Mouse (Mus musculus) liver (tissue): ENCODE results near the gene Tmco4.

ENCODE experiments used
- DNase-seq: peaks from one replicate; pipeline ENCODE4 v3.0.0-alpha.2; 2020; ENCODE audit warnings: mixed read lengths

Gene Tmco4

DNA sequence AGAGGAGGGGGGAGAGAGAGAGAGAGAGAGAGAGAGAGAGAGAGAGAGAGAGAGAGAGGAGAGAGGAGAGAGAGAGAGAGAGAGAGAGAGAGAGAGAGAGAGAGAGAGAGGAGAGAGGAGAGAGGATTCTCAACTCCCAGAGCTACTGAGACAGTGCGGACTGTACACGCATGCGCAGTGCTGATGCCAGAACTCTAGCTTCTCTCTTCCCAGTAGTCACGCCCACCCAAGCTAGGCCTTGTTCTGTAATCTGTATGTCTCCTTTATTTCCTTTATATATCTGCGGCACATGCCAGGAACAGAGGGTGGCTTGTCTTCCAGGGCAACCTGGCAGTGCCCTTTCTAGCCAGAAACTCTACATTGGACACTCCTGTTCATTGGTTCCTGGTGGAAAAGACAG lies 92.1 kb downstream of the Tmco4 start:
- no peak for DNase-seq

- DNase-seq: no peak
Measured at GRCm38 (mm10) chr4:139068287-139068686, 95.6 kb downstream of the Tmco4 start.

DNA sequence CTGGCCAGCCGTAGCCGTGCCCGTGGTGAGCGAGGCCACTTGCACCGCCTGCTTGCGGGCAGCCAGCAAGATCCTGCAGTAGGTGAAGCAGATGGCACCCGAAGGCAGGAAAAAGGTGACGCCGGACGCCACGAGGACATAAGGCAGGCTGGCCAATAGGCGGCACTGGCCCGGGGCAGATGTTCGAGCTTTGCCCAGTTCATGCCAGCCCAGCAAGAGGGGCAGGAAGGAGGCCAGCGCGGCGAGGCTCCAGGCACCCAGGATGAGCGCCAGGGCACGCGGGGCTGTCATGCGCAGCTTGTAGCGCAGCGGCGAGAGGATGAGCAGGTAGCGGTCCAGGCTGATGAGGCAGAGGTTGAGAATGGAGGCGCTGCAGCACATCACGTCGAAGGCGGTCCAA lies 101.4 kb downstream of the Tmco4 start:
- DNase-seq: no peak

- DNase-seq: no peak
Measured at GRCm38 (mm10) chr4:139075041-139075711, 102.5 kb downstream of the Tmco4 start, which contains the start of gene Htr6. Gene Htr6, minus strand, starts transcription at chr4:139075570.

- DNase-seq: no peak
Measured at GRCm38 (mm10) chr4:139075915-139076314, 103.2 kb downstream of the Tmco4 start.

GRCm38 (mm10) chr4:139078313-139078712 lies 105.6 kb downstream of the Tmco4 start:
- DNase-seq: no peak

DNA sequence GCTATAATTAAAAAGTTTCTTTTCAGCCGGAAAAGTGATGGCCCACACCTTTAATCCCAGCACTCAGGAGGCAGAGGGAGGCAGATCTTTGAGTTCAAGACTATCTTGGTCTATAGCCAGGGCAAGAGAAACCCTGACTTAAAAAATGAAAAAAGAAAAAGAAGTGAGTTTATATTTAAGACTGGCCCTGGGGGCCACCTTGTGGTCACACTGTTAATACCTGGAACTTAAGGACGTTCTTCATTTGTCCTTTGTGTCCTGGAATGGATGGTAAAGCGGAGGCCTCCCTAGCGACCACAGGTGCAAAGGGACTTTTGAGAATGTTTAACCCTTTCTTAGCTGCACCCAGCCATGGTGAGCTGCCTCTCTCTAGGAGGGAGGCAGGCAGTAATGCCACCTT lies 106.0 kb downstream of the Tmco4 start:
- no peak for DNase-seq

GRCm38 (mm10) chr4:139079439-139079838 lies 106.8 kb downstream of the Tmco4 start:
- no peak for DNase-seq

DNA sequence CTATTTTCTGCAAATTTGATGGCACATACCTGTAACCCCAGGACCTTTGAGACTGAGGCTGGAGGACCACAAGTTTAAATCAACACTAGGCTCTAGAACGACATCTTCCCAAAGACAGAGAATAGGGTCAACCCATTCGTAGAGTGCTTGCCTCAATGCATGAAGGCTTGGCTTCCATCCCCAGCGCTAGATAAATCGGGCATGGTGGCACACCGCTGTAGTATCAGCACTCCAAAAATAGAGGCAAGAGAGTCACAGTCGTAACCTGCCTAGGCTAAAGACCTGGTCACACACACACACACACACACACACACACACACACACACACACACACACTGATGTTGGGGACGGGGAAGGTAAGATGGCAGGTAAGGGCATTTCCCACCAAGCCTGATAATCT lies 107.6 kb downstream of the Tmco4 start:
- DNase-seq: no peak

- DNase-seq: no peak
Measured at GRCm38 (mm10) chr4:139081270-139081931, 108.7 kb downstream of the Tmco4 start.

DNA sequence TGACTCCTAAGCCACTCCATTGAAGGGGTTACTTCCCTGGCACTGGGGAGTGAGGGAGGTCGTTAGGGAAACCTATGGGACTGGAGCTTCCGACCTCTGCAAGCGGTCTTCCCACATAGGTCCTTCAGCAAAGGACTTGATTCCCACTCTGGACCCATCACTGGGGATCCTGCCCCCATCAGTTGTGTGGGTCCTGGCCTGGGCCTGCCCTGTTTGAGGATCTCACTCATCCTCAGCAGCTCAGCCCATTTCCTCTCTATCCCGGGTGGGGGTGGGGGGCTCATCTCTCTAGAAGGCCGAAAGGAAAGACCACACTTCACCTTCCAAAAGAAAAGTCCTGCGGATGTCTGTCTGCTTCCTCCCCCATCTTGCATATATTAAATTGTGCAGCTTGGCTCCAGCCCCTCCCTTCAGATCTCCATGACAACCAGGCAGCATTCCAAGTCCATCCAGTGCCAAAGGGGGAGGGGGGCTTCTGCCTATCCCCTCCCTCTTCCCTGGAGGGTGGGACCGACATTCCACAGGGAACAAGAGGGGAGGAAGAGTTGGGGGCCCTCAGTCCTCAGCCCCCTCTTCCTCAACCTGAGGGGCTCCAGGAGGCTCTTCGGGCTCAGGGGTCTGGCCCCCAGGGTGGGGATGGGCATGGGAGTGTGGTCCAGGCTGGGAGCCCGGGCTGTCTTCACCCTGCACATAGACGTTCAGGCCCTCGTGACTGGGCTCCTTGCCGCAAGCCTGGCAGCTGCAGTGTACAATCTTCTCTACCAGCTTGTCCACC lies 110.3 kb downstream of the Tmco4 start:
- DNase-seq: peak; percentile 45

DNA sequence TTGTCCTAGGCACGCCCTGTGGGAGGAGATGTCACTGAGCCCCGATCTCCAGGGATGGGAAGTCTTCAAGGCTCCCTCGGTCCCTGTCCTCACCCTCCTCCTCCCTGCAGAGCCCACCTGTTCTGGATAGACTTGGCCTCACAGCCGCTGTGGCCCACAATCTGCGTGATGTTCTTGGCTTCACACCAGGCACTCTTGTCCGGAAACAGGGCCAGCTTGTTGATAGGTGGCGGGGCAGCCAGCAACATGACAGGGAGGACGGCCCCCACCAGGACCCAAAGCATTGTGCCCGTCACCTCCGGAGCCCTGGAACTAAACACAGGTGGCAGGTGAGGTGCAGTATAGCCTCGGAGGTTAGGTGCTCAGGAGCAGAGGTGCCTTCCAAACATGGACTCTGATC lies 112.6 kb downstream of the Tmco4 start:
- no peak for DNase-seq

DNA sequence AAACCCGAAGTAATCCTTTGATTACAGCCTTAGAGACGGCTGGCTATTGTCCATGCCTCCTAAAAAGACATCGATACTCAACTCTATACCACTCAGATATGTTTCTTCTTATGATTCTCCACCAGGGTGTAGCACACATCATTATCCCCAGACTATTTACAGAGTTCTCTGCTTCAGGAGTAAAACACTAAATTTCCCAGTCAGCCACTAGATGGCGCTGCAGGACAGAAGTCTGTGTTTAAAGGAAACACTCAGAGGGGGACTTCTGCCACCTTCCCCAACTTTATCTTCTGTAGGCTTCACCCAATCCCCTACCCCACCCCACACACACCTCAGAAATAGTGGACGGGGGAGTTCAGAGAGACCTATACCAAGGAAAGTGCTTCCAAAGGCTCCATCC lies 113.3 kb downstream of the Tmco4 start:
- DNase-seq: peak; percentile 79

- DNase-seq: no peak
Measured at GRCm38 (mm10) chr4:139086984-139087383, 114.3 kb downstream of the Tmco4 start.

DNA sequence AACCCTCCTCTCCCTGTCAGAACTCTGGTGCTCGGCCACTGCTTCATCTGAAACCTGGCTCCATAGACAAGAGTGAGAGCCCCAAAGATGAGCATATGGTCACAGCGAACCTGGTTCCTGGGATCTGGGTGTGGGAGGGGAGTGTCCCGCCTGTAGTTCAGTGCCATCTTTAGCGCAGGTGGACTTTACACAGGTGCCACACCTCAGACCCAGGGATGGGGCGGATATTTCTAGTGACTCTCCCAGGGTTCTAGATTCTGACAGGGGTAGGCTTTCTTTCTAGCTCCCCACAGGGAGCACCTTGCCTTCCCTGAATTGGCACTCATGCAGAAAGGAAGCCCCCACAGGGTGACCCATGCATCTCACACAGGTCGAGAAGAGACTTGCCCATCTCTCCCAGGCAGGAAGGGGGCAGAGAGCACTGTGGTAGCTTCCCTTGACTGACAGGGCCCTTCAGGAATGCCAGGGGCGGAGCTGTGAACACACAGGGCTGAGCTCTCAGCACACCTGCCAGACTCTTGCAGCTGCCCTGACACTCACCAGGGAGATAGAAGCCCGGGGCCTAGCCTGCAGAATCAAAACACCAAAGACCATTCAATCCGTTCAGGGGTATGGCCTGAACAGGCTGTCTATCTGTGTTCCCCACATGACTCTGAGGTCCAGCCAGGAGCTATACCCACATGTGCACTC lies 116.4 kb downstream of the Tmco4 start:
- no peak for DNase-seq

GRCm38 (mm10) chr4:139090303-139090940 lies 117.7 kb downstream of the Tmco4 start:
- DNase-seq: no peak

- DNase-seq: no peak
Measured at GRCm38 (mm10) chr4:139091066-139091465, 118.4 kb downstream of the Tmco4 start.

DNA sequence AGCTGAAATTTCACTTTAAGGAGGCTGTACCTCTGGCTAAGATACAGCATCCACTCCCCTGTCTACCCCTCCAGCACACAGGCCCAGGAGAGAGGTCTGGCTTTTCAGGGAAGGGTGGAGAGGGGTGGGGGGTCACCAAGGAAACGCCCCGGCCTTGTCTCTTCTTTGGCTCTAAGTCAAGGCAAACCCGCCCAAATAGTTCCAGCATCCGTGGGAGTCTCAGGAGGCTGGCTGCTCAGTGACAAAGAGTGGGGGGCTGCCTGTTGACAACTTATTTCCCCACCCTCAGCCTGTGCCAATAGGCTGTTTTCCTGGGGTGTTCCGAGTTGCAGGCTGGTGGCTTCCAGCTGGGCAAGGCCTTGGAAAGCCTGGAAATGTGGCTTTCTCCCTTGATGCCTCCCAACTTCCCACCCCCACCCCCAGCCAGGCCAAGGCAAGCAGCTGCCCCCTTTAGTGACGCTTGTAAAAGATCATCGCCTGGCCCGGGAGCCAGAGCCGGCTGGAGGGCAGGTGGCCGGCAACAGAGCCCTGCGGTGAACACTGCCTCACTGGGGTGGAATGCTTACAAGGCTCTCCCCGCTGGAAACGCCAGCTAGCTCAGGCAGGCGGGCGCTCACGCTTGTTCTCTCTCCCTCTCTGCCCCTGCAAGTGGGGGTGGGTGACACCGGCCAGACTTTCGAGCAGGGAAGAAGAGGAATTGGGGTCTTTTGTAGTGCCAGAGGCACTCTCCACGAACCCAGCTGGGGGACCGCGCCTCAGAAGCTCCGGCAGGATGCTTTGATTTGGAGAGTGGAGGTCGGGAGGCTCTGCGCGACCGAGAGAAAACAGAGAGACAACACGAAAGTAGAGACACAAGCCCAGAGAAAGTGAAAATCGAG lies 119.0 kb downstream of the Tmco4 start:
- no peak for DNase-seq

DNA sequence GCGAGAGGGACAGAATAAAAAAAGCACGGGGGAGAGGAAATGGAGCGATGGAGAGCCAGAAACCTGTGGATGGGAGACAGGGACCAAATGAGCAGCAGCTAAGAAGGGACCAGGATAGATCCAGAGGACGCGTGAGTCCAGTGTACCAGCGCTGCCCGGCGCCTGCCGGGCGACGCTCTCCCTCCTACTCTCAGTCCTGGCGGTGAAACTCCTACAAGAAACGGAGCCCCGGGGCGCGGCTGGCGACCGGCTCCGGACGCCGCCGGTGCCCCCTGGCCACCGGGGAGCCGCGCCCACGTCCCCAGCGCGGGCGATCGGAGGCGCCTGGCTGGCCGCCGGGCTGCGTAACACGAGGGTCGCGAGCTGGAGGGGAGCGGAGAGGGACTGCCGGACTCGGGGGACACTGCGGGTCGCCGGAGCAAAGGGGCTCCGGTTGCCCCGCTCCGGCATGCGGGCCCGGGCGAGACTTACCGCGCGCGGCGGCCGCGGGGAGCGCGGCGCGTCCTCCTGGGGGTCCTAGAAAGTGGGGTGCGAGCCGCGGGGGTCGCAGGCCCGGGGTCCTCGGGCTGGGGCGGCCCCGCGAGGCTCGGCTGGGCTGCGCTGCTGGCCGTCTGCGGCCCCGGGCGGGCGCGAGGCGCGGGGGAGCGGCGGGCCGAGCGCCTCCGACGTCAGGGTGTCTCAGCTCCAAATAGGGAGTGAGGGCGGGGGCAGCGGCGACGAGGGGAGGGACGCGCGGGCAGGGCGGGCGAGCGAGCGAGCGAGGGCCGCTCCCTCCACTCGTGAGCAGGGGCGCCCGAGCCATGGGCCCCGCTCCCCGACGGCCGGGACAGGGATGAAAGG lies 119.9 kb downstream of the Tmco4 start, which contains the start of gene Nbl1:
Gene Nbl1, minus strand, starts transcription at position 638 of the 840 bp plus-strand sequence.
- DNase-seq: peak; percentile 42

DNA sequence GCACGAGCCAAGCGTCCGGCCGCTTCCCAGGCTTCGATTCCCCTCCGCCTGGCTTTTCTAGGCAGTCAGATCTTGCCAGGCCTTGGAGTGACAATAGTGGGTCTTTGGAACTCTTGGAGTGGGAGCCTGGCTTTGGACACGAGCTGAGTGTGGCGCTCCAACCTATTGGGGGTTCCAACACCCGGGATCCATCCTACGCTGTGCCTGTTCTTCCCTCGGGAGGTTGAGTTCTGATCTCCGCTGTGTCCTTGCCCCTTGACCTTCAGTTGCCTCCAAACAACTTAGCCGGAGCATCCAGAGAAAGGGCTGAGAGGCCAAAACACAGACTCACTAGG lies 120.5 kb downstream of the Tmco4 start:
- no peak for DNase-seq

DNA sequence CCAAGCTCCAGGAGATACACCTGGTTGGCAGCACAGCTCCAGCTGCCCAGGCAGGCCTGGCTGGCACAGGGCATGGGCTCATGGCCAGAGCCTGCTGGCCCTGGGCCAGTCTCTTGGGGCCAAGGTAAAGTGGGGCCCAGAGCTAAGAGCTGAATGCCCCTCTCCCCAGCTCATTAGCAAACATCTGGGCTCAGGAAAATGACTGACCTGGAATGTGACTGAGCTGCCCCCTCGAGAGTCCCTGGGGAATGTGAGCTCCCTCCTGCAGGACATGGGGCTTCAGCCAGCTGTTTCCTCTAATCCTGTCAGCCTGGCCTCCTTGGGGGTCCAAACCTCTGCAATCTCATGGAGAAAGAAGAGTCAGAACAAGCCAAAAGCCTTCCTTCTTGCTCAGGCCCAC lies 122.7 kb downstream of the Tmco4 start:
- no peak for DNase-seq
